Mouse (Mus musculus): ENCODE measurements around the gene Dip2b.

The Dip2b gene

GRCm38 (mm10) chr15:100177167-100177566 is 138.7 kb downstream of the Dip2b start:
- no peak for DNase-seq (ENCODE audit: extremely low read depth, low read depth, low spot score)

DNA sequence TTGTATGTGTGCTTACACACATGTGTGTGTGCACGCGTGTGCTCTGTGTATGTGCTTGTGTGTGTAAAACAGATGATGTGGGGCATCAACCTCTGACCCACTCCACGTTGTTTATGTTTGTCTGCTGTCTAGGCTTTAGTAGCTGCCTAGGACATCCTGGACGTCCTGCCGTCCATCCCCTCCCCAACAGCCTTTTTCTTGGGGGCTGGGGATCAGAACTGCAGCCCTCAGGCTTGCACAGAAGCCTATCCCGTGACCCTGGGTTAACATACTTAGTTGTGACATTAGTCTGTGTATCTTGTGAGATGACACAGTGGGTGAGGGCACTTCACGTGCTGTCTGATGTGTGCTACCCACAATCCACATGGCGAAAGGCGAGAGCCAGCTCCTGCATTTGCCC is 139.1 kb downstream of the Dip2b start:
- no peak for DNase-seq (ENCODE audit: extremely low read depth, low read depth, low spot score)

- DNase-seq (ENCODE audit: extremely low read depth, low read depth, low spot score): no peak
Observed at GRCm38 (mm10) chr15:100178487-100178886, 140.0 kb downstream of the Dip2b start.

DNA sequence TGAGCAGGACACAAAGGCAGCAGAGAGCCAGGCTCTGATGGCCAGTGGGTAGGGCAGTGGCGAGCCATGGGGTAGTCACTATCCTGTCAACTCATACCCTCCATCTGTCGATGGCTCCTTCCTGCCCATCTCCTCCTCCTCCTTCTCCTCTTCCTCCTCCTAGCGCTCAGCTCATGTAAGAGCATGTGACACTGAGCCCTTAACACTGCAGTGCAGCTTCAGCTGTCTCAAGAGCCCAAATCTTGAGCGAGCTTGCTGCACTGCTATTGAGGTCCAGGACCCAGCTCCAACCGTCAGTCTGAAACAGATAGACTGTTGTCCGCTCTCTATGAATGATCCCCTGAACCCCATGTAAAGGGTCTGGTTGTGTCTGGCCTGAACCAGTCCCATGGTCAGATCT is 141.2 kb downstream of the Dip2b start:
- no peak for DNase-seq (ENCODE audit: extremely low read depth, low read depth, low spot score)

GRCm38 (mm10) chr15:100180221-100180620 is 141.8 kb downstream of the Dip2b start:
- no peak for DNase-seq (ENCODE audit: extremely low read depth, low read depth, low spot score)

GRCm38 (mm10) chr15:100181841-100182240 is 143.4 kb downstream of the Dip2b start:
- no peak for DNase-seq (ENCODE audit: extremely low read depth, low read depth, low spot score)

GRCm38 (mm10) chr15:100182526-100183280 is 144.2 kb downstream of the Dip2b start:
- no peak for DNase-seq (ENCODE audit: extremely low read depth, low read depth, low spot score)

DNA sequence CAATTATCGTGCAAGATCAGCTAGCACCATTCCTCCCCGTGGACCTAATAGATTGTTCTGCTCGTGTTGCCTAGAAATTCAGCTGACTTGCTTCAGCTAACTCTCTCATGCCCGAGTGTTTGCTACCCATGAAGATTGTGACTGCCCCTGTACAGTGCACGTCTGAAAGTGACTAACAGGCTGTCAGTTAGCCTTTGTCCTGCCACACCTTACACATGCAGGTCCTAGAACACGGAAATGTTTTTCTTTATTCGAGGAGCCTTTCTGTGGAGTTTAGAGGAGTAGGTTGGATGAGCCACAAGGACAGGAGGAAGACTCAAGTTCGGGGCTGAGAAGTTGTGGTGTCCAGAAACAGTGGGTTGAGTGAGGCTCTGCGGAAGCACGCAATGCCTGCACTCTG is 145.0 kb downstream of the Dip2b start:
- no peak for DNase-seq (ENCODE audit: extremely low read depth, low read depth, low spot score)

DNA sequence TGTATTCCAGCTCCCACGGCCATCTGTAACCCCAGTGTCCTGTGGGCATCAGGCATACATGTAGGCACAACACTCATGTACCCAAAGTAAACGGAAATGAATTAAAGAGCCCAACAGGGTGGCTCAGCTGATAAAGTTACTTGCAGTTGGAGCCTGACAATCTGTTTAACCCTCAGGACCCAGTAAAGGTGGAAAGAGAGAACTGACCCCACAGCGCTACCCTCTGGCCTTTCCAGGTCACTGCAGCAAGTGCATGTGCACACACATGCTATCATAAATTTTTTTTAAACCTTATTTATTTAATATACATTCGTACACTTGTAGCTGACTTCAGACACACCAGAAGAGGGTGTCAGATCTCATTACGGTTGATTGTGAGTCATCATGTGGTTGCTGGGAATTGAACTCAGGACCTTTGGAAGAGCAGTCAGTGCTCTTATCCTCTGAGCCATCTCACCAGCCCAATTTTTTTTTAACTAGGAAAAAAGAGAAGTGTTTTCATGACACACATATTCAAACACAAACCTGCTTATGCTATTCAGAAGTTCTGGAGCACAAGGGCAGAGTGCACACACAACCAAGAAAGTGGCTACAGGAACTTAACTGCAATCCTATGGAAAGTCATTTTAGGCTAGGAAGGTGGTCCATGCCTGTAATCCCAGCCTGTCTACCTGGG is 146.5 kb downstream of the Dip2b start:
- no peak for DNase-seq (ENCODE audit: extremely low read depth, low read depth, low spot score)

DNA sequence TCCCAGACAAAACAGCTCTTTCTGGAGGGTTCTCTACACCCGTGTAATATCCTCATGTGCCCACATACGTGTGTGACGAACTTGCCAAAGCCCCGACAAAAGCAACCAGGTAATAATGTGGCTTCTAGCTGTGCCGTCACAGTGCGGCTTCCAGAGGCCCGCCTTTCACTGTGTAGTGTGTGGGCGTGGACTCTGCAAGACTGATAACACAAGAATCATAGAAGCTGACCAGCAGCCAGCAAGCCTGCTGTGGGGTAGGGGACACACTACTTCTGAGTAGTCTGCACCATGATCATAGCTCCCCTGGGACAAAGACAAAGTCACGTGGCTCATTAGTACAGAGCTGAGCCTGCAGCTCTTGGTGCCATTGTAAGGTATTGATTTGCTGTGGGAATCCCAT is 147.8 kb downstream of the Dip2b start:
- no peak for DNase-seq (ENCODE audit: extremely low read depth, low read depth, low spot score)

- no peak for DNase-seq (ENCODE audit: extremely low read depth, low read depth, low spot score)
Observed at GRCm38 (mm10) chr15:100186882-100187672, 148.6 kb downstream of the Dip2b start.

DNA sequence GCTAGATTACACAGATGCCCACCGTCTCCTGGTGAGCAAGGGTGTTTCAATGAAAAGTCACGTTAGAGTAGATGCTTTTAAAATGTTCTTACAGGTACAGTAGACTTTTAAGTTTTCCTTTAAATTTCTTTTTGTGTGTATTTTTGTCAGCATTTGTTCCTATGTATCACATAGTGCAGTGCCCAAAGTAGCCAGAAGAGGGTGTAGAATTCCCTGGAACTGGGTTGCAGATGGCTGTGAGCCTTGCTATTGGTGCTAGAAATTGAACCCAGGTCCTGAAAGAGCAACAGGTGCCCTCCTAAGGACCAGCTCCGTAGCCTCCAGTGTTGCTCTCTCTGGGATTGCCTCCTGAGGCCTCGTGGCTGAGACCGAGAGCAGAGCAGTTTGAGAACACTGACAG is 150.1 kb downstream of the Dip2b start:
- no peak for DNase-seq (ENCODE audit: extremely low read depth, low read depth, low spot score)

DNA sequence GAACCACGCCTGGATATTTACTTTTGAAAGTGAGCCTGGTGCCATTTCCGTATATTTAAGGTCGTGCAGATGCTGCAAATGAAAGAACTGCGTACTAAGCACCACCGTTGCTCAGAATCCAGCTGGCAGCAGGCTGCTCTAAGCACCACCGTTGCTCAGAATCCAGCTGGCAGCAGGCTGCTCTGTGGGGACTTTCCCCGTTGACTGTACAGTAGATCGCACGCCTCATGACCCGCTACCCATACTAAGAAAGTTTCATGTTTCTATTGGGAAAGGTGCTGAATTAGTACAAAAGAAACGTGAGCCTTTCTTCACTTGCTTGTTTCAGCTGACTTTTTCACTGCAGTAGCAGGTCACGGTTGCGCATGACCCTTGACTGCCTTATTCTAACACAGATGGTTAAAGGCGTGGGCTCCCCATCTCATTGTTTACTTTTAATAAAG is 150.5 kb downstream of the Dip2b start:
- no peak for DNase-seq (ENCODE audit: extremely low read depth, low read depth, low spot score)

DNA sequence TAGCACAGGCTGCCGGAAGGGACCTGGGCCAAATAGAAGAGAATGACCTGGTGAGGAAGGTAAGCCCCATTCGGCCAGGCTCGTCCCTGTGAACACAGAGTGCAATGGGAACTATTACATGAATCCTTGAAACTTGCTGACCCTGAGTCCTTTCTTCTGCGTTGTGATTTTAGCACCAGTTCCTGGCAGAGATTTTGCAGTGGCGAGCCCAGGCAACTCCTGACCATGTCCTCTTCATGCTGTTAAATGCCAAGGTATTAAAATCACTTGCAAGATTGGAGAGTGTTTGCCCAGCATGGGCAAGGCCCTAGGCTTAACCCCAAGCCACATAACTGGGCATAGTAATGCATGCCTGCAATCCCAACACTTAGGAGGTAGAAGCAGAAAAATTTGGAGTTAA is 151.6 kb downstream of the Dip2b start:
- no peak for DNase-seq (ENCODE audit: extremely low read depth, low read depth, low spot score)

- DNase-seq (ENCODE audit: extremely low read depth, low read depth, low spot score): no peak
Observed at GRCm38 (mm10) chr15:100198983-100199745, 160.7 kb downstream of the Dip2b start.

DNA sequence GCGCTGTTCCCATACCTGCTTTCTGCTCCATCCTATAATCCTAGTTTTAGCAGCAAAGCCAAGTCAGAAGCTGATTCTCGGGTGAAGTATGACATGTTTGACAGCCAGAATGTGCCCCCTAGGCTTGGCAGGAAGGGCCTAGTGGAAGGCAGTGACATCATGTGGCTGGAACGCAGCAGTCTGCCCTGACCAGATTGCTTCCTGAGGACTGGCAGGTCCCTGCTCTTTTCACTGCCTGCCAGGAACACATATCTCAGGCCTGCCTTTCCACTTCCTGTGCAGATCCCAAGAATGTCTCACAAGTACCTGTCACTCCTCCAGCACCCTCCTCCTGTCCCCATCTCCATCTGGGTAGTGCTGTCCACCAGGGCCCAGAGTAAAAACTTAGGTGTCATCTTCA is 161.3 kb downstream of the Dip2b start:
- DNase-seq (ENCODE audit: extremely low read depth, low read depth, low spot score): peak; percentile 67

GRCm38 (mm10) chr15:100201806-100202205 is 163.3 kb downstream of the Dip2b start:
- no peak for DNase-seq (ENCODE audit: extremely low read depth, low read depth, low spot score)

DNA sequence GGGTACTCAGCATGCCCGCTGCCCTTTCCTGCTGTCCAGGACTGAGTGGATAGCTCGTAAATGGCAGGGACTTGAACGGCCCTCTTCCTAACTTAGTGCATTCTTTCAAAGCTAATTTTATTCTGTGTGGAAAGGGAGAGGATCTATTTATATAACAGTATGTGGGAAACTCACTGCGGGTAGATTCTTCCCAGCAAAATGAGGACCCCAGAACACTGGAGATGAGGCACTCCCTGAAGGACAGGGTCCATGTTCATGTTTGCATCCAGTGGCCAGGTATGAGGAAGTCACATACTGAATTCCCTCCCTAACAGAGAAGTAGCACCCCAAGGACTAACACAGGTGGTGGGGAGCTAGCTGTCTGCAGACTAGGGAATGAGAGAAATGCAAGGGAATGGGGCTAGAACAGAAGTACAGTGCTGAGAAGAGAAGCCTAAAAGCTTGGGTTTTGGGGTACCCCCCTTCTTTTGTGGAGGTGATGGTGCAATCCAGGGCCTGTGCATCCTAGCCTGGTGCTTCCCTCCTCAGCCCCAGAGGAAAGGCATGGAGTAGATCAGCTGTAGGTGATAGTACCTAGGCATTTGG is 164.1 kb downstream of the Dip2b start:
- DNase-seq (ENCODE audit: extremely low read depth, low read depth, low spot score): no peak

GRCm38 (mm10) chr15:100204574-100204973 is 166.1 kb downstream of the Dip2b start:
- no peak for DNase-seq (ENCODE audit: extremely low read depth, low read depth, low spot score)

DNA sequence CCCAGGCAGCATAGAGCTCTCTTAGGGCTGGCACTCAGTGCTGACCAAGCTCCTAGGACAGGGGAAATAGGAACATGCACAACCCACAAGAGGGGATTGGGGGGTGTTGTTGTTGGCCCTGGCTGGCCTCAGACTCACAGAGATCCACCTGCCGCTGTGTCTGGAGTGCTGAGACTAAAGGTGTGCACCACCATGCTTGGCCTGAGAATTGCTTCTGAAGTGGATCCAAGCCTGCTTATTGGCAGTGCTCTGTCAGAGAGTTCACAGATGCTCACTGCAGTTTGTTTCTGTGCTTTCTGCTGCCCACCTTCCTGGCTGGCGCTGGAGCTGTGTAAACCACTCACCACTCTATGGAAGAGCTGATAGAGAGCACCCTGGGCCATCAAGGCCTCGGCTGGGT is 171.5 kb downstream of the Dip2b start:
- no peak for DNase-seq (ENCODE audit: extremely low read depth, low read depth, low spot score)

GRCm38 (mm10) chr15:100213339-100213738 is 174.9 kb downstream of the Dip2b start:
- DNase-seq (ENCODE audit: extremely low read depth, low read depth, low spot score): peak; percentile 52
